In the genomic region with DNA sequence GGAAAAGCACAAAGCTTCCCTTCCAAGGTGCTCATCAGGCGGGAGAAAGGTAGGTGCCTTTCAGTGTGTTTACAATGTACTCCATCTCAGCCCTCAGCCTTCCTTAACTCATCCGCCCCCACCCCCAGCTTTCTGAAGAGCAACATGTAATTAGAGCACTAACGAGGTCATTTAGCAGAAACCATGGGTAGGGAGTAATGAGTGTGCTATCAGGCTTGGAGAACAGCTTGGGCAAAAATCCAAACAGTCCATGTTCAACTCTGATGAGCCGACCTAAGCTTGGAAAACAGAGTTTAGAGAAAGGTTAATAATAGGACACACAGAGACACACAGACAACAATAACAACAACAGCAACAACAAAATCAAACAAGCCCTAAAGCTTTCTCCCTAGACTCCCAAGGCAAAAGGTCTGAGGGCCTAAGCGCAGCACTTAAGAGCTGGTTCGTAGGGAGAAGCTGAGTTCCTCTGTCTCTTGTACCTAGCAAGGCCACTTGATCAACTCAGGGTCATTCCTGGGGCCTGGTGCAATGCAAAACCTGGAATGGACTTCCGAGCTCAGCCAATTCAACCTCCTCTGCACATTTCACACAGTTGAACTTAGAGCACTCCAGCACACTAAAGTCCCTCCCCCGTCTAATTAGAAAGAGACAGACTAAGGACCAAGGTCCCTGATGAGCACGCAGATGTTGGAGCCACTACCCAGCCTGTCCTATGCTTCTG, we compare ENCODE assay signal across 10 mouse cellular contexts. TPM values are rescaled to one million over a fixed set of nuclear protein-coding genes. Genes with fewer than 3 reads are reported as not detected.
DNase-seq lines count a peak whose midpoint lies in the region; TF ChIP-seq lines count a peak whose summit lies in the region.
"Had no signal": no experiment of that assay in that cellular context is flagged by ENCODE, and none has a peak within 500 bp of the region (broad histone marks: within the 10 kb centered on the region; RNA-seq: fewer than 3 reads in every experiment).

No protein-coding gene starts in this region.

- peak; percentile 76 for DNase-seq in heart, adult 11 months
- DNase-seq in heart, adult 2 months = no peak
- peak; percentile 15 to 37 for DNase-seq in adrenal gland, postnatal 4 days (ENCODE audit: low spot score in 2 of 2)
- DNase-seq in kidney, adult 11 months = peak; percentile 77
- peak; percentile 47 for DNase-seq in lung, postnatal 14 days
- no peak for DNase-seq in right cerebral cortex, postnatal 36 days (ENCODE audit: low spot score in 2 of 2)
- DNase-seq in thymus, postnatal 0 days (ENCODE audit: low spot score) = no peak
- no peak for DNase-seq in urinary bladder, postnatal 25 days (ENCODE audit: low spot score)
- DNase-seq: gastrocnemius, postnatal 14 days had no signal

- intact Hi-C loops in heart, adult 2 months (cut with DNase I) = no loop called here

- TF ChIP-seq CTCF in heart, adult 2 months (IDR thresholded peaks at IDR 0.05) = no peak

- no peak overlapping the region for H3K4me3 ChIP-seq in heart, adult 2 months

- no peaks in the 10 kb centered on the region; the same call in none of the 2 replicates for H3K4me1 ChIP-seq in heart, adult 2 months (ENCODE audit: control insufficient read depth, insufficient read depth, low read length)

- no peak for TF ChIP-seq EP300 in heart, adult 2 months (IDR thresholded peaks at IDR 0.05; ENCODE audit: insufficient read depth, low read depth, low read length)

- no peaks in the 10 kb centered on the region for H3K36me3 ChIP-seq in heart, adult 2 months (ENCODE audit: control insufficient read depth, insufficient read depth, low read length)

- TF ChIP-seq POLR2A in heart, adult 2 months (IDR thresholded peaks at IDR 0.05; ENCODE audit: insufficient read depth, low read depth, low read length) = no peak

- no peak overlapping the region for H3K9ac ChIP-seq in heart, adult 2 months (ENCODE audit: low read depth, low read length)

- 71% methylated on average over 9 of the region's 9 CpGs for WGBS in heart, adult 2 months

- no peaks in the 10 kb centered on the region for H3K79me2 ChIP-seq in heart, adult 2 months (replicated peaks; ENCODE audit: control insufficient read depth, insufficient read depth, low read length)

- H3K27ac ChIP-seq in heart, adult 2 months = no peak overlapping the region
- H3K27ac ChIP-seq: macrophage had no signal

- no peaks in the 10 kb centered on the region for H3K27me3 ChIP-seq in heart, adult 2 months (ENCODE audit: control insufficient read depth, insufficient read depth, low read length)

RNA-seq across cellular contexts. Expression of a gene that starts 40.2 kb away (rescaled TPM):
- total RNA-seq in heart, adult 2 months (2021) = 10 to 100 TPM; 29.0 to 34.3 TPM
- 33.8 and 49.4 TPM in 2 replicates for polyA plus RNA-seq in heart, adult 2 months (2012; rRNA removed)
- 100 to 1,000 TPM in 1 of 2 experiments, 10 to 100 TPM in 1; 91.9 to 103 TPM for total RNA-seq in adrenal gland, postnatal 4 days (2021)
- 39.6 and 43.4 TPM in 2 replicates for polyA plus RNA-seq in thymus, postnatal 0 days (2015; fragmentation: Nextera tagmentation; extraction: Ambion mirVana)

Comparison
In these comparisons a context has a peak if more than half of its experiments do, and no peak if none do; other contexts are left out.
1. DNase-seq: peak in heart, adult 11 months (single experiment), adrenal gland, postnatal 4 days (2 of 2), kidney, adult 11 months (single experiment) and lung, postnatal 14 days (single experiment); none in heart, adult 2 months (0 of 2), right cerebral cortex, postnatal 36 days (0 of 2), thymus, postnatal 0 days (single experiment) and urinary bladder, postnatal 25 days (single experiment).